Mouse (Mus musculus) heart, adult 2 months (tissue): ENCODE data around the gene Hpcal1.

ENCODE experiments used
- CTCF ChIP-seq: fragments of 200-600 bp; IDR thresholded peaks from 2 replicates; pipeline ENCODE4 v1.8.1; 2022; ENCODE audit warnings: antibody characterized with exemption, mild to moderate bottlenecking, moderate library complexity
- EP300 ChIP-seq: fragments of 200-500 bp; IDR thresholded peaks from 2 replicates; pipeline ENCODE4 v1.6.1; 2011; ENCODE audit warnings: low read depth, low read length, control low read depth; ENCODE audit not compliant: insufficient read depth
- POLR2A ChIP-seq: fragments of 200-500 bp; IDR thresholded peaks from 2 replicates; pipeline ENCODE4 v1.6.1; 2011; ENCODE audit warnings: mild to moderate bottlenecking, low read depth, low read length, control low read depth; ENCODE audit not compliant: insufficient read depth

GRCm38 (mm10) chr12:17763054-17763453, 72.4 kb downstream of the Hpcal1 start:
- TF ChIP-seq POLR2A: no peak
- no peak for TF ChIP-seq EP300
- TF ChIP-seq CTCF: no peak
